Mouse (Mus musculus): ENCODE measurements around the gene AI464131. TPM values are rescaled to one million over a fixed set of nuclear protein-coding genes. Genes with fewer than 3 reads are reported as not detected.

AI464131 gene
- polyA plus RNA-seq, 1 experiment from 2014 or later, result 4.2 TPM

DNA sequence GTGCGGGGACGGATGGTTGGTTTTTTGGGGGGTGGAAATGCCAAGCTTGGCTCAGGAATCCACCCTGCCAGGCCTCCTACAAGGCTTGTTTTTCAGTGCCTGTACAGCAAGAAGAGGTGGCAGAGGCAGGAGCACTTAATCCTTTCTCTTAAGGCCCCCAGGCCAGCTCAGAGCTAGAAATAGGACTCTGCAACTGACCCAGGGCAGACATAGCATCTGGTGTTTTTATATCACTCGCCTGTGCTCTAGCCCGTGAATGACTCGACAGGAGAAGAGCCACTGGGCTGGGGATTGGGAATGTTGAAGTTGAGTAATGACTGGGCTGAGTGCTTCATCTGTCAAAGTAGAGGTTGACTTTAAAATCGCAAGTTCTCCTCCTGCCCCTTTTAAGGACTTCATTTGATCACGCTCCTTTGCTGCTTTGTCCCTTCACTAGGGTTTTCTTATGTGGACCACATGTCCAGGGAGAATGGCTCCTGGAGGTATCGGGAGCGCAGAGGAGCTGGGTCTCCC, 25.2 kb downstream of the AI464131 start:
- H3K4me1 ChIP-seq (ENCODE audit: control insufficient read depth, insufficient read depth, low read length), result peaks cover 17% of the 10 kb centered on the region
- ATAC-seq (ENCODE audit: insufficient number of reproducible peaks, low FRiP score, low TSS enrichment, low read depth) (no peak), DNase-seq (ENCODE audit: low spot score) (no peak)
- no peak overlapping the region for H3K27ac ChIP-seq (replicated peaks; ENCODE audit: low read depth, low read length)
- no peak overlapping the region for H3K4me3 ChIP-seq (ENCODE audit: low read depth, low read length)
- no peaks in the 10 kb centered on the region for H3K27me3 ChIP-seq (ENCODE audit: control insufficient read depth, insufficient read depth, low read length)
- no peaks in the 10 kb centered on the region for H3K9me3 ChIP-seq (ENCODE audit: control insufficient read depth, low read length)
- 79% methylated on average over 9 of the region's 9 CpGs for WGBS
- no peak overlapping the region for H3K9ac ChIP-seq (ENCODE audit: low read length)
- H3K36me3 ChIP-seq (ENCODE audit: control insufficient read depth, insufficient read depth, low read length), result no peaks in the 10 kb centered on the region
- H3K4me2 ChIP-seq (ENCODE audit: low read depth, severe bottlenecking), result no peak overlapping the region

DNA sequence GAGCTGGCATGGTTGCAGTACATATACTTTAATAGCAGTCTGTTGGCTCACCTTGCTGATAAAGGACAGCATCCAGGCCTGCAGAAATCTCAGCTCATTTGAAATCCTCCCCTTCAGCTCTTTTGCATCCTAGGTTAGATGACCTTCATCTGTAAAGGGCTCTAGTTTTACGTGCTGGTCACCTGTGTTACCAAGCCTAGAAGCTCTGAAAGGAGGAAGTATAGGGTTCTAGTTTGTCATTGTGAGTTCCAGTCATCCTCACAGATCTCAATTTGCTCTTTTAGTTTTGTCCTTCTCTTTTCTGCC, 31.5 kb downstream of the AI464131 start:
- no peak overlapping the region for H3K27ac ChIP-seq (replicated peaks; ENCODE audit: low read depth, low read length)
- H3K4me2 ChIP-seq (ENCODE audit: low read depth, severe bottlenecking), result no peak overlapping the region
- H3K4me3 ChIP-seq (ENCODE audit: low read depth, low read length), result no peak overlapping the region
- DNase-seq (ENCODE audit: low spot score) (no peak), ATAC-seq (ENCODE audit: insufficient number of reproducible peaks, low FRiP score, low TSS enrichment, low read depth) (no peak)
- no peak overlapping the region for H3K9ac ChIP-seq (ENCODE audit: low read length)
- H3K36me3 ChIP-seq (ENCODE audit: control insufficient read depth, insufficient read depth, low read length), result no peaks in the 10 kb centered on the region
- WGBS, result 88% methylated on average over 1 of the region's 1 CpGs
- no peaks in the 10 kb centered on the region for H3K9me3 ChIP-seq (ENCODE audit: control insufficient read depth, low read length)
- peaks cover 5% of the 10 kb centered on the region; the same call in 1 of the 2 replicates for H3K4me1 ChIP-seq (ENCODE audit: control insufficient read depth, insufficient read depth, low read length)
- no peaks in the 10 kb centered on the region for H3K27me3 ChIP-seq (ENCODE audit: control insufficient read depth, insufficient read depth, low read length)

DNA sequence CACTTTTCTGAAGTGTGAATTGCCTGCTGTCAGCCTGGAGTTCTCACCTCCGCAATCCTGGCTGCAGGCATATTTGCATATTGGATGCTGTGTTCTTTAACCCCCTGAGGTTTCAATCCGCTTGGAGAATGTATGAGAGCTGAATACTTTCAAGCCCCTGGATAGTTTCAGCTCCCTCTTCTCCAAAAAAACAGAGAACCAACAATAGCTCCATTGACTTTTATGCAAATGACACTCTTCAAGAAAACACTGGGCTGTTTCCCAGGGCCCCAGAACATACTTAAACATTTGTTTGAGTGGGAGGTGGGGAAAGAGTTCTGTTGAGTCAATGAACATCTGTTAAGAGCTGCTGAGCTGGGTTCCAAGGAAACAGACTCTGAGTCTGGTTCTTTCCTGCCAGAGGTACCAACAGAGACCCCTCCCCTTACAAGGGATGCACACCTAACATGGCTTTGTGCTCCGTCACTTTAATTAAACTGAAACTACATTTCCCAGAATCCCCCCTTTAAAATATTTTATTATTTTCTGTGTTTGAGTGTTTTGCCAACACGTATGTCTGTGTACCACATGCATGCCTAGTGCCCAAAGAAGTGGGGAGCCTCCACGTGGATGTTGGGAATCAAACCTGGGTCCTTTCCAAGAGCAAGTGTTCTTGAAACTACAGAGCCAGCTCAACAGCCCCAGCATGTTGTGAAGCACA, 32.0 kb downstream of the AI464131 start:
- DNase-seq (ENCODE audit: low spot score) (no peak), ATAC-seq (ENCODE audit: insufficient number of reproducible peaks, low FRiP score, low TSS enrichment, low read depth) (no peak)
- Histone ChIP-seq H3K9me3 (ENCODE audit: control insufficient read depth, low read length) (no peaks in the 10 kb centered on the region), H3K36me3 (ENCODE audit: control insufficient read depth, insufficient read depth, low read length) (no peaks in the 10 kb centered on the region), H3K27me3 (ENCODE audit: control insufficient read depth, insufficient read depth, low read length) (no peaks in the 10 kb centered on the region), H3K27ac (replicated peaks; ENCODE audit: low read depth, low read length) (no peak overlapping the region), H3K4me3 (ENCODE audit: low read depth, low read length) (no peak overlapping the region), H3K9ac (ENCODE audit: low read length) (no peak overlapping the region), H3K4me2 (ENCODE audit: low read depth, severe bottlenecking) (no peak overlapping the region), H3K4me1 (ENCODE audit: control insufficient read depth, insufficient read depth, low read length) (peaks cover 5% of the 10 kb centered on the region; the same call in 1 of the 2 replicates)
- WGBS, result 40% methylated on average over 5 of the region's 5 CpGs

DNA sequence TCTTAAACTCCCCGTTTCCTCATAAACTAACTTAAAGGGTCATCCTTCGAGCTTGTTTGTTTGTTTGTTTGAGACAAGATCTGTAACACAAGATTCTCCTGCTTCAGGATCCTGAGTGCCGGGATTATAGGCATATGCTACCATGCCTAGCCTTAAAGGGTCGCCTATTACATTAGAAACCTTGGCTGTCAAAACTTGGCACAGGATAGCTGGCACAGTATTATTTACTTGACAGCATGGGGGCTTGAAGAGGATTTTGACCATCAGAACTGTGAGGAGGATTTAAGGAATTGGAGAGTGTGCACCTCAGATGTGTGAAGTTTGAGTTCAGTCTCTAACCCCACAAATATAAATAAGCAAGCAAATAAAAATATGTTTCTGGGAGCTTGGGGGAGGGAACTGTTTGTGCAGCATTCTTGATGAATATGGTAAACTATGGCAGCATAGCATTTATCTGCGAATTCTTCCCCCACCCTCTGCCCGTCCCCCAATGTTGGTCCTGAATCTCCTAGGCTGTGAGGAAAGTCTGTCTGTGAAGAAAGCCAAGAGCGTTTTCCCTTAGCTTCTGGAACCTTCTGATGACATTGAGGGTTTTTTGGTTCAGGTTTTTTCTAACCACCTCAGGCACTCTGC, 32.7 kb downstream of the AI464131 start:
- WGBS, result 57% methylated on average over 7 of the region's 7 CpGs
- ATAC-seq (ENCODE audit: insufficient number of reproducible peaks, low FRiP score, low TSS enrichment, low read depth) (no peak), DNase-seq (ENCODE audit: low spot score) (no peak)
- no peak overlapping the region for H3K4me2 ChIP-seq (ENCODE audit: low read depth, severe bottlenecking)
- H3K9ac ChIP-seq (ENCODE audit: low read length), result no peak overlapping the region
- H3K36me3 ChIP-seq (ENCODE audit: control insufficient read depth, insufficient read depth, low read length), result no peaks in the 10 kb centered on the region
- no peak overlapping the region for H3K27ac ChIP-seq (replicated peaks; ENCODE audit: low read depth, low read length)
- peaks cover 5% of the 10 kb centered on the region; the same call in 1 of the 2 replicates for H3K4me1 ChIP-seq (ENCODE audit: control insufficient read depth, insufficient read depth, low read length)
- no peaks in the 10 kb centered on the region for H3K9me3 ChIP-seq (ENCODE audit: control insufficient read depth, low read length)
- no peak overlapping the region for H3K4me3 ChIP-seq (ENCODE audit: low read depth, low read length)
- H3K27me3 ChIP-seq (ENCODE audit: control insufficient read depth, insufficient read depth, low read length), result no peaks in the 10 kb centered on the region

DNA sequence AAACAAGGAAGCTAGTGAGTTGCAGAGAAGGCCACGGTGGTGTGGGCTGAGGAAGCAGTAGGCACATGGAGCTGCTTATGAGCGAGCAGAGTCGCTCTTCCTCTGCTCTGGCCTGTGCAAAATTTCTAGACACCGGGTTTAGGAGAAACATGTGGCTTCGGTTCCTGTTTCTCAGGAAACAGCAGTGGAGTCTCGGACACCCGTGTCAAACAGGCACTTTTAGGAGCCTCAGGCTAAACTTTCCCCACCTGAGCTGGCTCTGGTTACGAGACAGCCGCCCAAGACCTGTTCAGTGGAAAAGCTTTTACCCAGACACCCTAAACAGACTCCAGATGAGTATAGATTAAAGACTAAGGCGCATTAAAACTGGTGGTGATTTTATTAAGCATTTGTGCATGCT, 33.7 kb downstream of the AI464131 start:
- H3K4me2 ChIP-seq (ENCODE audit: low read depth, severe bottlenecking), result no peak overlapping the region
- no peak overlapping the region for H3K4me3 ChIP-seq (ENCODE audit: low read depth, low read length)
- peak; percentile 57 for DNase-seq (ENCODE audit: low spot score)
- H3K9me3 ChIP-seq (ENCODE audit: control insufficient read depth, low read length), result no peaks in the 10 kb centered on the region
- peaks cover 5% of the 10 kb centered on the region; the same call in 1 of the 2 replicates for H3K4me1 ChIP-seq (ENCODE audit: control insufficient read depth, insufficient read depth, low read length)
- no peaks in the 10 kb centered on the region for H3K36me3 ChIP-seq (ENCODE audit: control insufficient read depth, insufficient read depth, low read length)
- H3K27ac ChIP-seq (replicated peaks; ENCODE audit: low read depth, low read length), result no peak overlapping the region
- ATAC-seq (ENCODE audit: insufficient number of reproducible peaks, low FRiP score, low TSS enrichment, low read depth), result no peak
- no peaks in the 10 kb centered on the region for H3K27me3 ChIP-seq (ENCODE audit: control insufficient read depth, insufficient read depth, low read length)
- WGBS, result 32% methylated on average over 10 of the region's 10 CpGs
- no peak overlapping the region for H3K9ac ChIP-seq (ENCODE audit: low read length)

DNA sequence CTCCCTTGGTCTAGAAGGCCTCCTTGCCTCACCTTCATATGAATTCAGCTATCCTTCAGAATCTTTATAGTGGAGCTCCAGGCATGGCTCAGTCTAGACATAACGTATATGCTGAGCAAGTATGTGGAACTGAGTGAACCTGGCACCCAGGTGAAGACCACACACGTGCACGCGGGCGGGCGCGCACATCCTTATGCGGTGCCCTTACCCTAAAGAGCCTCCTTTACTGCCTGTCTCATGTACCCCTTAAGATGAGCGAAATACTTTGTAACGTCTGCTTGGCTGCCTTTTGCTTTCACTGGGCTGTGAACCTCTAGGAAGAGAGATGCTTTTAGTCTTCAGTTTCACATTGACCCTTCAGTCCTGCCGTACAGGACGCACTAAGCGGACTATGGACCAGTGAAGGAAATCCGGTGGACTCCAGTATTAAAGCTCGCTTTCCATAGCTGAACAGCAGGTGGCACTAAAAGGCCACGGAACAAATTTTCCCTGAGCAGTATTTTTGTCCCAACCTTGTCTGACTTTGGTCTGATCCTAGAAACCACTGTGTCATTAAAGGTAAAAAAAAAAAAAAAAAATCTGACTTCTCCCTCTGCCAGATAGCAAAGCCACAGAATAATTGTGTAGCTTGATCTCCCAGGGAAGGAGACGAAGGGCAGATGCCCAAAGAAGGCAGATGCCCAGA, 34.3 kb downstream of the AI464131 start:
- H3K4me2 ChIP-seq (ENCODE audit: low read depth, severe bottlenecking), result no peak overlapping the region
- WGBS, result 59% methylated on average over 17 of the region's 17 CpGs
- peaks cover 5% of the 10 kb centered on the region; the same call in 1 of the 2 replicates for H3K4me1 ChIP-seq (ENCODE audit: control insufficient read depth, insufficient read depth, low read length)
- H3K27me3 ChIP-seq (ENCODE audit: control insufficient read depth, insufficient read depth, low read length), result no peaks in the 10 kb centered on the region
- no peak overlapping the region for H3K4me3 ChIP-seq (ENCODE audit: low read depth, low read length)
- no peaks in the 10 kb centered on the region for H3K36me3 ChIP-seq (ENCODE audit: control insufficient read depth, insufficient read depth, low read length)
- peak; percentile 77 for DNase-seq (ENCODE audit: low spot score)
- ATAC-seq (ENCODE audit: insufficient number of reproducible peaks, low FRiP score, low TSS enrichment, low read depth), result no peak
- no peak overlapping the region for H3K27ac ChIP-seq (replicated peaks; ENCODE audit: low read depth, low read length)
- H3K9ac ChIP-seq (ENCODE audit: low read length), result no peak overlapping the region
- H3K9me3 ChIP-seq (ENCODE audit: control insufficient read depth, low read length), result no peaks in the 10 kb centered on the region

DNA sequence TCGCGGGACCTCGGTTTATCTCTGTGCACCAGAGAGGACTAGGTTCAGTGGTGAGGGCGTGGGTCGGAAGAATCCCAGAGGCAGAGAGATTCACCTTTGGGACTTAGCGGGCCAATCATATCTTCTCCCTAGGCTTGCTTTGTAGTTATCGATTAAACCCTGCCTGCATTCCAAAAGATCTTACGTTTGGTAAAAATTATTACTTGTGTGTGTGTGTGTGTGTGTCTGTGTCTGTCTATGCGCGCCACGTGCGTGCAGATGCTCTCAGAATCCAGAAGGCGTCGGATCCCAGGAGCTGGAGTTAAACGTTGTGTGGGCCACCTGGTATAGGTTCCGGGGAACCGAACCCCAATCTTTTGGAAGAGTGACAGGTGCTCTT, 37.6 kb downstream of the AI464131 start:
- WGBS, result 4% methylated on average over 17 of the region's 17 CpGs
- H3K4me2 ChIP-seq (ENCODE audit: low read depth, severe bottlenecking), result peak overlapping the region; percentile 47
- ATAC-seq (ENCODE audit: insufficient number of reproducible peaks, low FRiP score, low TSS enrichment, low read depth), result 0 out of 2 replicates have a peak, but pooled peaks have one; percentile 3
- no peaks in the 10 kb centered on the region for H3K36me3 ChIP-seq (ENCODE audit: control insufficient read depth, insufficient read depth, low read length)
- H3K4me1 ChIP-seq (ENCODE audit: control insufficient read depth, insufficient read depth, low read length), result peaks cover 5% of the 10 kb centered on the region; the same call in 1 of the 2 replicates
- DNase-seq (ENCODE audit: low spot score), result no peak
- no peaks in the 10 kb centered on the region for H3K27me3 ChIP-seq (ENCODE audit: control insufficient read depth, insufficient read depth, low read length)
- H3K27ac ChIP-seq (replicated peaks; ENCODE audit: low read depth, low read length), result no peak overlapping the region
- no peaks in the 10 kb centered on the region for H3K9me3 ChIP-seq (ENCODE audit: control insufficient read depth, low read length)
- peak overlapping the region; percentile 70 for H3K4me3 ChIP-seq (ENCODE audit: low read depth, low read length)
- peak overlapping the region; percentile 72 for H3K9ac ChIP-seq (ENCODE audit: low read length)

All from limb, embryonic 11.5 days (tissue).